In genomic region chr12:43112096-43112495, GRCm38 (mm10) we compare ENCODE assay signal across 27 mouse cellular contexts.
DNase-seq lines count a peak whose midpoint lies in the region; ATAC-seq and TF ChIP-seq lines count a peak whose summit lies in the region.
"Had no signal": no experiment of that assay in that cellular context is flagged by ENCODE, and none has a peak within 500 bp of the region (broad histone marks: within the 10 kb centered on the region; RNA-seq: fewer than 3 reads in every experiment).

No protein-coding gene starts in this region.

- 33% methylated on average over 2 of the region's 2 CpGs for WGBS in forebrain, embryonic 14.5 days
- 28% methylated on average over 2 of the region's 2 CpGs for WGBS in forebrain, postnatal 0 days
- 55% methylated on average over 2 of the region's 2 CpGs for WGBS in midbrain, embryonic 14.5 days
- WGBS in midbrain, embryonic 11.5 days, result 79% methylated on average over 2 of the region's 2 CpGs

- no peak overlapping the region for H3K9ac ChIP-seq in forebrain, embryonic 14.5 days (ENCODE audit: low read length)
- H3K9ac ChIP-seq in forebrain, postnatal 0 days, result no peak overlapping the region
- no peak overlapping the region for H3K9ac ChIP-seq in midbrain, embryonic 14.5 days (replicated peaks; ENCODE audit: low read length)
- no peak overlapping the region for H3K9ac ChIP-seq in midbrain, embryonic 11.5 days (ENCODE audit: low read length)
- H3K9ac ChIP-seq: embryonic facial prominence, embryonic 13.5 days; forebrain, embryonic 13.5 days; heart, embryonic 12.5 days; heart, embryonic 15.5 days; hindbrain, embryonic 13.5 days had no signal

- no peak for TF ChIP-seq CTCF in forebrain, postnatal 0 days (IDR thresholded peaks at IDR 0.05; ENCODE audit: low read depth)
- no peak for TF ChIP-seq CTCF in brain, embryonic 14.5 days (IDR thresholded peaks at IDR 0.05; ENCODE audit: borderline replicate concordance, extremely low read depth, insufficient read depth, insufficient read length)

- no peaks in the 10 kb centered on the region for H3K36me3 ChIP-seq in forebrain, embryonic 14.5 days (ENCODE audit: control insufficient read depth, insufficient read depth, low read length)
- H3K36me3 ChIP-seq in forebrain, postnatal 0 days (ENCODE audit: insufficient read depth), result no peaks in the 10 kb centered on the region
- H3K36me3 ChIP-seq in midbrain, embryonic 14.5 days (ENCODE audit: control insufficient read depth, insufficient read depth, low read length), result no peaks in the 10 kb centered on the region
- H3K36me3 ChIP-seq in midbrain, embryonic 11.5 days (ENCODE audit: control insufficient read depth, insufficient read depth, low read length), result no peaks in the 10 kb centered on the region
- H3K36me3 ChIP-seq: embryonic facial prominence, embryonic 13.5 days; forebrain, embryonic 10.5 days; G1E; heart, embryonic 12.5 days; heart, embryonic 15.5 days; hindbrain, embryonic 13.5 days had no signal

- no peaks in the 10 kb centered on the region for H3K9me3 ChIP-seq in forebrain, embryonic 14.5 days (replicated peaks; ENCODE audit: control insufficient read depth, low read length)
- no peaks in the 10 kb centered on the region for H3K9me3 ChIP-seq in forebrain, postnatal 0 days (ENCODE audit: low read length)
- H3K9me3 ChIP-seq in midbrain, embryonic 14.5 days (ENCODE audit: control insufficient read depth, low read length), result no peaks in the 10 kb centered on the region
- no peaks in the 10 kb centered on the region for H3K9me3 ChIP-seq in midbrain, embryonic 11.5 days (ENCODE audit: control insufficient read depth, low read length)
- H3K9me3 ChIP-seq: embryonic facial prominence, embryonic 13.5 days; forebrain, embryonic 10.5 days; forebrain, embryonic 13.5 days; heart, embryonic 12.5 days; heart, embryonic 15.5 days; hindbrain, embryonic 13.5 days had no signal

- DNase-seq in forebrain, embryonic 14.5 days (ENCODE audit: low spot score), result peak; percentile 65
- DNase-seq in forebrain, postnatal 0 days, result no peak
- DNase-seq in midbrain, embryonic 14.5 days, result peak; percentile 66
- DNase-seq in midbrain, embryonic 11.5 days (ENCODE audit: low spot score, missing footprints), result no peak
- peak; percentile 66 for DNase-seq in brain, embryonic 14.5 days (ENCODE audit: low read depth)
- DNase-seq in heart, postnatal 14 days, result no peak
- DNase-seq: adrenal gland, adult 2 months; adrenal gland, postnatal 14 days; B cell, adult 2 months; cerebellum, adult 11 months; cerebellum, adult 2 months; cerebellum, adult 9-11 months; cerebellum, postnatal 25 days; gastrocnemius, postnatal 25 days; heart, adult 18-20 months; heart, postnatal 10 days; heart, postnatal 4 days; kidney, adult 2 months had no signal

- no peak overlapping the region for H3K4me2 ChIP-seq in forebrain, embryonic 14.5 days (ENCODE audit: low read length)
- no peak overlapping the region for H3K4me2 ChIP-seq in forebrain, postnatal 0 days (ENCODE audit: low read depth)
- no peak overlapping the region for H3K4me2 ChIP-seq in midbrain, embryonic 14.5 days (ENCODE audit: low read length)
- no peak overlapping the region for H3K4me2 ChIP-seq in midbrain, embryonic 11.5 days
- H3K4me2 ChIP-seq: embryonic facial prominence, embryonic 13.5 days; forebrain, embryonic 13.5 days; heart, embryonic 12.5 days; heart, embryonic 15.5 days; hindbrain, embryonic 13.5 days had no signal

- no peak for TF ChIP-seq POLR2A in brain, embryonic 14.5 days (IDR thresholded peaks at IDR 0.05; ENCODE audit: borderline replicate concordance, extremely low read depth, insufficient read depth, insufficient read length, poor library complexity, severe bottlenecking)

- no peak overlapping the region for H3K27ac ChIP-seq in forebrain, embryonic 14.5 days (ENCODE audit: low read depth, low read length)
- H3K27ac ChIP-seq in forebrain, postnatal 0 days (ENCODE audit: low read depth, low read length), result no peak overlapping the region
- no peak overlapping the region for H3K27ac ChIP-seq in midbrain, embryonic 14.5 days (replicated peaks; ENCODE audit: low read depth, low read length)
- no peak overlapping the region for H3K27ac ChIP-seq in midbrain, embryonic 11.5 days (ENCODE audit: low read depth, low read length)
- H3K27ac ChIP-seq: embryonic facial prominence, embryonic 13.5 days; forebrain, embryonic 10.5 days; forebrain, embryonic 13.5 days; heart, embryonic 15.5 days; hindbrain, embryonic 13.5 days had no signal

- no peaks in the 10 kb centered on the region for H3K4me1 ChIP-seq in forebrain, embryonic 14.5 days (ENCODE audit: control insufficient read depth, insufficient read depth, low read length)
- H3K4me1 ChIP-seq in forebrain, postnatal 0 days (ENCODE audit: insufficient read depth), result no peaks in the 10 kb centered on the region
- H3K4me1 ChIP-seq in midbrain, embryonic 14.5 days (ENCODE audit: control insufficient read depth, insufficient read depth, low read length), result no peaks in the 10 kb centered on the region
- no peaks in the 10 kb centered on the region for H3K4me1 ChIP-seq in midbrain, embryonic 11.5 days (ENCODE audit: control insufficient read depth, insufficient read depth, low read length)
- H3K4me1 ChIP-seq: embryonic facial prominence, embryonic 13.5 days; forebrain, embryonic 10.5 days; forebrain, embryonic 13.5 days; heart, embryonic 12.5 days; heart, embryonic 15.5 days; hindbrain, embryonic 13.5 days had no signal

- no peak for ATAC-seq in forebrain, embryonic 14.5 days
- ATAC-seq in forebrain, postnatal 0 days, result no peak
- ATAC-seq in midbrain, embryonic 14.5 days (ENCODE audit: low FRiP score, low TSS enrichment), result no peak
- no peak for ATAC-seq in midbrain, embryonic 11.5 days (ENCODE audit: low FRiP score)
- ATAC-seq: forebrain, embryonic 13.5 days; intestine, postnatal 0 days had no signal

- no peaks in the 10 kb centered on the region for H3K27me3 ChIP-seq in forebrain, embryonic 14.5 days (replicated peaks; ENCODE audit: control insufficient read depth, insufficient read depth, low read length)
- no peaks in the 10 kb centered on the region for H3K27me3 ChIP-seq in forebrain, postnatal 0 days (ENCODE audit: insufficient read depth, low read length)
- H3K27me3 ChIP-seq in midbrain, embryonic 14.5 days (ENCODE audit: control insufficient read depth, insufficient read depth, low read length), result no peaks in the 10 kb centered on the region
- H3K27me3 ChIP-seq in midbrain, embryonic 11.5 days (ENCODE audit: control insufficient read depth, insufficient read depth, low read length), result no peaks in the 10 kb centered on the region
- H3K27me3 ChIP-seq: CH12.LX; embryonic facial prominence, embryonic 13.5 days; forebrain, embryonic 13.5 days; heart, embryonic 12.5 days; heart, embryonic 15.5 days; hindbrain, embryonic 13.5 days had no signal

- no peak overlapping the region for H3K4me3 ChIP-seq in forebrain, embryonic 14.5 days (ENCODE audit: low read depth, low read length)
- no peak overlapping the region for H3K4me3 ChIP-seq in forebrain, postnatal 0 days (ENCODE audit: low read depth, low read length)
- H3K4me3 ChIP-seq in midbrain, embryonic 14.5 days (replicated peaks; ENCODE audit: low read depth, low read length), result no peak overlapping the region
- H3K4me3 ChIP-seq in midbrain, embryonic 11.5 days (ENCODE audit: low read depth, low read length), result no peak overlapping the region
- H3K4me3 ChIP-seq: embryonic facial prominence, embryonic 13.5 days; forebrain, embryonic 10.5 days; forebrain, embryonic 13.5 days; heart, embryonic 12.5 days; heart, embryonic 15.5 days; hindbrain, embryonic 13.5 days had no signal

- intact Hi-C loops in heart, postnatal 14 days (cut with DNase I), result no loop called here

Comparison
In these comparisons a context has a peak if more than half of its experiments do, and no peak if none do; other contexts are left out.
1. DNase-seq: peak in forebrain, embryonic 14.5 days (single experiment), midbrain, embryonic 14.5 days (single experiment) and brain, embryonic 14.5 days (single experiment); none in forebrain, postnatal 0 days (single experiment), midbrain, embryonic 11.5 days (single experiment) and heart, postnatal 14 days (0 of 2).